ENCODE assay signal across 8 mouse cellular contexts in genomic region chr8:126157452-126158185, GRCm38 (mm10).
DNase-seq lines count a peak whose midpoint lies in the region; ATAC-seq and TF ChIP-seq lines count a peak whose summit lies in the region.

No protein-coding gene starts in this region.

- peak; percentile 27 for DNase-seq in Muller cell, postnatal 12 days (ENCODE audit: inconsistent ontology term)
- peak; percentile 85 to 86 for DNase-seq in cerebellum, postnatal 10 days
- DNase-seq in kidney, postnatal 4 days, result peak; percentile 57 to 69
- DNase-seq in testis, postnatal 14 days (ENCODE audit: low spot score), result peak; percentile 28
- DNase-seq in left cerebral cortex, adult 8-10 months (ENCODE audit: low spot score in 2 of 2), result no peak
- DNase-seq in midbrain, embryonic 14.5 days, result no peak

- no peak overlapping the region for H3K4me2 ChIP-seq in intestine, postnatal 0 days (replicated peaks; ENCODE audit: low read depth)
- no peak overlapping the region for H3K4me2 ChIP-seq in intestine, embryonic 16.5 days (ENCODE audit: low read depth, low read length)
- no peak overlapping the region for H3K4me2 ChIP-seq in midbrain, embryonic 14.5 days (ENCODE audit: low read length)

- no peak overlapping the region for H3K4me3 ChIP-seq in intestine, postnatal 0 days (ENCODE audit: low read depth, low read length)
- no peak overlapping the region for H3K4me3 ChIP-seq in intestine, embryonic 16.5 days (ENCODE audit: low read length)
- H3K4me3 ChIP-seq in midbrain, embryonic 14.5 days (replicated peaks; ENCODE audit: low read depth, low read length), result no peak overlapping the region

- ATAC-seq in intestine, postnatal 0 days, result no peak
- no peak for ATAC-seq in intestine, embryonic 16.5 days
- no peak for ATAC-seq in midbrain, embryonic 14.5 days (ENCODE audit: low FRiP score, low TSS enrichment)

- H3K9ac ChIP-seq in intestine, postnatal 0 days (ENCODE audit: low read depth, low read length), result no peak overlapping the region
- no peak overlapping the region for H3K9ac ChIP-seq in intestine, embryonic 16.5 days (ENCODE audit: low read depth, low read length)
- H3K9ac ChIP-seq in midbrain, embryonic 14.5 days (replicated peaks; ENCODE audit: low read length), result no peak overlapping the region

- no peaks in the 10 kb centered on the region for H3K9me3 ChIP-seq in intestine, postnatal 0 days (ENCODE audit: control insufficient read depth)
- no peaks in the 10 kb centered on the region for H3K9me3 ChIP-seq in intestine, embryonic 16.5 days (ENCODE audit: control insufficient read depth, low read length)
- H3K9me3 ChIP-seq in midbrain, embryonic 14.5 days (ENCODE audit: control insufficient read depth, low read length), result no peaks in the 10 kb centered on the region

- H3K36me3 ChIP-seq in intestine, postnatal 0 days (ENCODE audit: control insufficient read depth, insufficient read depth), result no peaks in the 10 kb centered on the region
- H3K36me3 ChIP-seq in intestine, embryonic 16.5 days (ENCODE audit: control insufficient read depth, insufficient read depth, low read length), result no peaks in the 10 kb centered on the region
- H3K36me3 ChIP-seq in midbrain, embryonic 14.5 days (ENCODE audit: control insufficient read depth, insufficient read depth, low read length), result no peaks in the 10 kb centered on the region

- WGBS in intestine, postnatal 0 days, result 56% methylated on average over 8 of the region's 8 CpGs
- 60% methylated on average over 8 of the region's 8 CpGs for WGBS in intestine, embryonic 16.5 days
- 71% methylated on average over 8 of the region's 8 CpGs for WGBS in midbrain, embryonic 14.5 days

- H3K27ac ChIP-seq in intestine, postnatal 0 days (ENCODE audit: low read depth, low read length), result no peak overlapping the region
- no peak overlapping the region for H3K27ac ChIP-seq in intestine, embryonic 16.5 days (ENCODE audit: low read length)
- no peak overlapping the region for H3K27ac ChIP-seq in midbrain, embryonic 14.5 days (replicated peaks; ENCODE audit: low read depth, low read length)

- H3K27me3 ChIP-seq in intestine, postnatal 0 days (replicated peaks; ENCODE audit: control insufficient read depth, insufficient read depth, low read length), result no peaks in the 10 kb centered on the region
- H3K27me3 ChIP-seq in intestine, embryonic 16.5 days (replicated peaks; ENCODE audit: control insufficient read depth, insufficient read depth, low read length), result no peaks in the 10 kb centered on the region
- H3K27me3 ChIP-seq in midbrain, embryonic 14.5 days (ENCODE audit: control insufficient read depth, insufficient read depth, low read length), result no peaks in the 10 kb centered on the region

- peak; percentile 58 for TF ChIP-seq CTCF in intestine, postnatal 0 days (IDR thresholded peaks at IDR 0.05; ENCODE audit: low read depth)

- H3K4me1 ChIP-seq in intestine, postnatal 0 days (replicated peaks; ENCODE audit: control insufficient read depth, insufficient read depth, low read length), result no peaks in the 10 kb centered on the region
- H3K4me1 ChIP-seq in intestine, embryonic 16.5 days (ENCODE audit: control insufficient read depth, insufficient read depth, low read length), result peaks cover 3% of the 10 kb centered on the region
- peaks cover 11% of the 10 kb centered on the region for H3K4me1 ChIP-seq in midbrain, embryonic 14.5 days (ENCODE audit: control insufficient read depth, insufficient read depth, low read length)

Comparison
In these comparisons a context has a peak if more than half of its experiments do, and no peak if none do; other contexts are left out.
1. DNase-seq: peak in Muller cell, postnatal 12 days (single experiment), cerebellum, postnatal 10 days (2 of 2), kidney, postnatal 4 days (2 of 2) and testis, postnatal 14 days (single experiment); none in left cerebral cortex, adult 8-10 months (0 of 2) and midbrain, embryonic 14.5 days (single experiment).